Mouse (Mus musculus) kidney, postnatal 25 days (tissue): ENCODE results near the gene Lamb1.

Source experiments
- DNase-seq, 2 experiments: peaks; one replicate each; pipeline ENCODE4 v3.0.0; 2021; ENCODE audit warnings: mixed read lengths in 2 of 2

Lamb1 gene

DNA sequence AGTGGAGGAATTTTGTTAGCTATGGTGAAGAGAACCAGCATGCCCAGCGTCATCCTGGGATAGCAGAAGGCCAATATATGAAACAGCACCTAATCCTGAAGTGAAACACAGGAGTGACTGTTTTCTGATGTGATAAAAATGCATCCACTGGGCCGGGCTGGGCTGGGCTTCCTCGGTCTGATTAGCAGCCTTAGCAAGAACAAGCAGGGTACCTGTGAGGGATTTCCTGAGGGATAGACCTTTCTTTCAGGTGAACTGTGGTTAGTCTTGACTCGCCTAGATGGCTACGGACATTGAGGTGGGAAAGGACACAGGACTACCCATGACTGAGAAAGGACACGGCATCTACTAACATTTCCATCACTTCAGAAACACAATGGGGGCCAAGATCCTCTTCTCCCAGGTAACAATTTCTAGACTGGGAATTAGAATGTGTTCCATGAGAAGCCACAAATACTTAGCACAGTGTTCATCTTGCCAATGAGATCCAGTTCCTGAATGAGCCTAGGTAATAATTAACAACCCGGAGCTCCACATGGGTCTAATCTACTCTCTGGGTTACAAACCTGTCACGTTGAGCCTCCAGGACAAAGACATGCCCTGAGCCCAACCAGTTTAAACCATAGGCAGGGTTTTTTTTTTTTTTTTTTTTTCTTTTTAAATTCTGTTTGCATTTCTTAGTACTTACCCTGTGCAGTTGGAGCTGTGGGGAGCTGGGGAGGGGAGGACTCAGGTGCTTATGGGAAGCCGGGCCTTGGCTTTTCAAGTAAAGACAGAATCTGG is 8.7 kb upstream of the Lamb1 start:
- peak; percentile 74 to 82 for DNase-seq

- DNase-seq: peak in 1 of 2 experiments; percentile 32
These were observed 3.2 kb upstream of the Lamb1 start for GRCm38 (mm10) chr12:31261882-31262281.

DNA sequence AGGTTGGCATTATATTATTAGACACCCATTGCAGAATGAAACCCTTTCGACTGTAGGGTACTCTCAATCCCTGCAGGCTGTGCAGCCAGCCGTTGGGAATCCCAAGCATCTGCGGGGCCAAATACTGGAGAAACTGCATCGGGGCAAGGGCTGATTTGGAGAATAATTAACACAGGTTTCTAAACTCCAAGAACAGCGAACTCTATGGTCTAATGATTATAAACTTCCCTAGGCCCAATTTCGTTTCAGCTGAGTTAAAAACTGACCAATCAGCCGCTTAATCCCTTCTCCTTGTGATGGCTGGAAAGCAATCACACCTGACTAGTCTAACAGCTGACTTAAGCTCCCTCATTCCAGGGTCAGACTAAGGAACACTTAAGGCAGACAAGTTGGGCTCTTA is 1.1 kb upstream of the Lamb1 start:
- peak; percentile 69 to 89 for DNase-seq

GRCm38 (mm10) chr12:31265722-31266431 is 843 bp downstream of the Lamb1 start:
- peak; percentile 35 to 65 for DNase-seq

DNA sequence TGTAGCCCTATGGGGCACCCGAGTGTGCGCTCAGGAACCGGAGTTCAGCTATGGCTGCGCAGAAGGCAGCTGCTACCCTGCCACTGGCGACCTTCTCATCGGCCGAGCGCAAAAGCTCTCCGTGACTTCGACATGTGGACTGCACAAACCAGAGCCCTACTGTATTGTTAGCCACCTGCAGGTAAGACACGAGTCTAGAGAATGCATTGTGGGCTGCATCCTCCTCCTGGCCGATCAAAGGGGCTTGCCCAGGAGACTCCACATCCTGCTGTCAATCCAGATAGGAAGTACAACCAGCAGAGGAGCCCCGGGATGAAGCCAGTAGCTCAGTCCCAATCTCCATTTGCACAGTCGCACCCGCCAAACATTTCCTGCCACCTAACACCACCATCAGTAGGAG is 1.7 kb downstream of the Lamb1 start:
- DNase-seq: peak in 1 of 2 experiments; percentile 43

- no peak for DNase-seq
These were observed 2.3 kb downstream of the Lamb1 start for GRCm38 (mm10) chr12:31267363-31267762.

- no peak for DNase-seq
These were observed 3.3 kb downstream of the Lamb1 start for GRCm38 (mm10) chr12:31268315-31268714.

DNA sequence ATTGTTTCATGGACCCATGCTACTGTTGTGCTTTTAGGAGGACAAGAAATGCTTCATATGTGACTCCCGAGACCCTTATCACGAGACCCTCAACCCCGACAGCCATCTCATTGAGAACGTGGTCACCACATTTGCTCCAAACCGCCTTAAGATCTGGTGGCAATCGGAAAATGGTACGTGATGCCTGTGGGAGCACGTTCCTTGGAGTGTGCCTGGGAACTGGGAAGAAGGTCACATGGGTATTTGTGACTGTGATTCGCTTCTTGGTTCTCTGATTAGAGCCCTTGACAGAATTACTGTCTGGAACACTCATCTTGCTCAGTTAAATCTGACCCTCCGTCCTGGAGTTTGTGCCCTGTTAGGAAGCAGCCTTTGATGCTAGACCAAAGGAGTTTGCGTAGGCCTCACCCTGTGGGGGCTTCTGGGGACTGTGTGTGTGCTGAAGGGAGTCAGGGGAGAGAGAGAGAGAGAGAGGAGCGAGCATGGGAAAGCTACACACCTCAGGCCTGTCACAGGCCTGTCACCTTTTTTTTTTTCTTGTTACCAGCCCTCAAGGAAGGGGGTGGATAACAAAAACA is 4.1 kb downstream of the Lamb1 start:
- peak in 1 of 2 experiments; percentile 41 for DNase-seq

DNA sequence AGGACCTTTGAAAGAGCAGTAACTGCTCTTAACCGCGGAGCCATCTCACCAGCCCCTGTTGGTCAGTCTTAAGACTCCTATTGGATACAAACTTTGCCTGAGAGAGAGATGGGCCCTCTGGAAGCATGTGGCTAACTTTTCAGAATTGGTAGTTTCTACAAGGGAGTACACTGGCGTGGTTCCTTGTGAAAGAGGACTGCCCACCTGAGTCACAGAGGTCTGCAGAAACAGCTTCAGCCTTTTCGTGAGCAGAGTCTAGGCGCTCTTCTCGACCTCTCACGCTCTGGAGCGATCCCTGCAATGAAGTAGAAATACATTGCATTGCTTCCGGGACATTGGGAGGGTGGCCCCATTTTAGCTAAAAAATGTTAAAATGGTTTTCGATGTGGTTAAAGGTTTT is 5.3 kb downstream of the Lamb1 start:
- DNase-seq: no peak

GRCm38 (mm10) chr12:31270776-31271175 is 5.7 kb downstream of the Lamb1 start:
- peak in 1 of 2 experiments; percentile 35 for DNase-seq

DNA sequence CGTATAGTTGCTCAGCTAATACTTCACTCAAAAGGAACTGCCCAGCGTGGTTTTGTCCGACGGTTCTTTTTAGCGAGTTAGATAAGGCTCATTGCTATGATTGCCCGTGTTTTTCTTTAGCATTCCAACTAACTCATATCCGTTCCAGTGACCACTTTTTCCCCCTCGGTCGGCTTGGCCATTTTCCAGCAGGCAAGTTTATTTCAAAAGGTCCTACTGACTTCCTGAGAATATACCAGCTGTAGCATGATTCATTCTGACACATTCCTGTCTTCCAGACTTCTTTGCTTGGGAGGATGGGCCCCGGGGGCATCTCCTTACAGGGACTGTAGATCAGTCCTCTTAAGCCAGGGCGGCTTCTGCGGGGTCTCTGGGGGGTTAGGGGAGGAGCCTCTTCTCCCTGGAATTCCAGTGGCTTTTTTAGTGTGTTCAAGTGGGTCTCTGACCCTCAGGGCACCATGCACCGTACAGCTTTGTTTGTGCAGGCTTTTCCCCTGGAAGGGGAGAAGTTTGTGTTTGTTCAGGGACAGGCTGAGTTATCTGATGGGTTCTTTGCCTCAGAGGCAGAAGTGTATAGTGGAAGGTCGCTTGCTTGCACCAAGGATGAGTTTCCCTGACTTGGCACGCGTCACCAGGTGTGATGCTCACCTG is 6.5 kb downstream of the Lamb1 start:
- peak; percentile 78 to 84 for DNase-seq

DNA sequence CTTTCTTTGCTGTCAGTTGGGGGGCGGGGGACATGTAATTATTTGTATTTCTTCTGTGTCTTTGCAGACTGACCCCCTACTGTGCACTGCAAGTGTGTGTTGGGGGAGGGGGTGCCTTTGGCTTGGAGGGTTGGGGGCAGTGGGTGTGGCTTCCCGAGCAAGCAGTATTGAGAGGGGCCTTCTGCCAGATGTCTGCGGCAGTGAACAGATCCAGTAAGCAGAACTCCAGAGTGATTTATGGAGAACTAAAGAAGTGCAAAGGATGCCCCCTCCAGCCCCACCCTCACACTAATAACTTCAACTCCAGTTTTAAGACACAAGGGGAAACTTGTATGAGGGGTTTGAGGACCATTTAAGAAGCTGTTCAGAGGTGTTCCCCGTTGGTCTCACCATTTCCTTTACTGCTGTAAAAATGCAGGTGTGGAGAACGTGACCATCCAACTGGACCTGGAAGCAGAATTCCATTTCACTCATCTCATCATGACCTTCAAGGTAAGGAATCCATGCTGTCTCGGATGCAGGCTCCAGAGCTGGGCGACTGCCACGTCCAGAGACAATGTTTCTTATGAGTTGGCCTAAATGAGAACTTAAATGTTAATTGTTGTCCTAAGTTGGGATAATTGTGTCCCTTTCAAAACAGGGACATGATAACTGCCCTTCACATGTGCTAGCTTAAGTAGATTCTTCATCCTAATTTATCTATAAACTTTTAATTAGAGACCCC is 7.1 kb downstream of the Lamb1 start:
- peak in 1 of 2 experiments; percentile 38 for DNase-seq

- no peak for DNase-seq
These were observed 7.8 kb downstream of the Lamb1 start for GRCm38 (mm10) chr12:31272846-31273245.

DNA sequence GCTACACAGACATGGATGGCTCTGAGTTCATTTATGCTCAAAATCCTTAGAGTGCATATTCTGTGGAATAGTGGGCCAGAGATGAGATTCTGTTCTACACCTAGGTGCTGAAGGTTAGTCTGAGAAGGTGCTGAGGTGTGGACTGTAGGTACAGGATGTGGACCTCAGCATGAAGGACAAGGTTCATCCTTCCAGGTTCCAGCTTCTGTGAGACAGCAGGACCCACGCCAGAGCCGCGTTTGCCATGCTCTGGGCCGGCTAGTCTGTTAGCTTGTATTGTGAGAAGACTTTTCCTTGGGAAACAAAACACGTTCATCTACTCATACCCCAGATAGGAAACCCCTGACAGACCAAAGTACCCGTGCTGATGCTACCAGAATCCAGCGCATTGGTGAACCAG is 8.6 kb downstream of the Lamb1 start:
- peak; percentile 75 to 87 for DNase-seq

DNA sequence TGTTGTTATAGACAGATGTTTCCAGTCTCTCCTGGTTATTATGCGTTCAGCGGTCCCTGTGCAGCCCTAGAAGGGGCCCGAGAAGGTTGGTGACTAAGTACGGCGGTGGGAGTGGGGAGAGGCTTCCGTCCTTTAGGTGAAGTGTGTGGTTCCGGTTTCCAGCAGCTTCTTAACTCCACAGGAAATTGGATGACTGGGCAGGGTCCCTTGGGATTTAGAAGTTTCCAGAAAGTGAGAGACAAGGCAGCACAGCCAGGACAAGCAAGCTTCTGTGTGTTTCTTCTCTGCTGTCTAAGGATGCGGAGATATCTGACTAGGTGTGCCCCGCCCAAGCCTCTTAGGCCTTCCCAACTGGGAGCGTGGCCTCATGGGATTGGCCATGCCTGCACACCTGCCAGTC is 10.4 kb downstream of the Lamb1 start:
- peak in 1 of 2 experiments; percentile 34 for DNase-seq

- no peak for DNase-seq
These were observed 13.2 kb downstream of the Lamb1 start for GRCm38 (mm10) chr12:31278270-31278669.

DNA sequence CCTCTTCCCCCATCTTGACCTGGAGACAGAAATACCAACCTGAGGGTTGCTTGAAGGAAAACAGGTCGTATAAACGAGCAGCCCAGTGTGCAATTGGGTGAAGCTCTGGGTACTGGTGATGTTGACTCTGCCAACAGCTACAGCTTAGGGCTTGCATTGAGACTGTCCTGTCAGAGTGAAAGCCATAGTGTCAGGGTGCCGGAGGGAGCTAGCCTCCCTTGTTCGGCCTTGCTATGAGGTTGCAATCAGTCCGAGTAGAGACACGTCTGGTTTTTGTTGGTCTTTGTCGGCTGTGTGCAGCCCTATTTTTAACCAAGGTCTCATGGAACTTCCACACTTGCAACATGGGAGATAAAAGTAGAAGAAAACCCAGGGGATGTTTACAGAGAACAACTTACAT is 15.3 kb downstream of the Lamb1 start:
- DNase-seq: no peak

DNA sequence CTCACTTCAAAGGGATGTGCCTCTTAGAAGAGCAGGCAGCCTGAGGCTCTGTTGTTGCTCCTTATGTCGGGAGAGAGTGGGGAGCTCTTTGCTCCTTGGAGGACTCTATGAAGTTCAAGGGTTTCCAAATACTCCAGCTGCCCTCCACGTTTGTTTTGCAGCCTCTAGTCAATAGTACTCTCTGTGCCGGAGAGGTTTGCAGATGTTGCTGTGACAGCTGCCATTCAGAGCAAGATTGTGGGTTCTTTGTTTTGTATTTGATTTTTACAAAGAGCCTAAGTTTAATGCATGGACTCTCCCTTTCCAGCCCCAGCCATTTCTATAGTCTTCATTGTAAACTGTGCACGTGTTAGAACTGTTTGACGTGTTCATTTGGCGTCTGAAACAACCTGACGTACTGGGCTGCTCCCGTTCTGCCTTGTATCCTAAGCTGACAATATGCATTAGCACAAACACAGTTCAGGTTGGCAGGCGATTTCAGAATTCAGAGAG is 16.1 kb downstream of the Lamb1 start:
- DNase-seq: no peak

DNA sequence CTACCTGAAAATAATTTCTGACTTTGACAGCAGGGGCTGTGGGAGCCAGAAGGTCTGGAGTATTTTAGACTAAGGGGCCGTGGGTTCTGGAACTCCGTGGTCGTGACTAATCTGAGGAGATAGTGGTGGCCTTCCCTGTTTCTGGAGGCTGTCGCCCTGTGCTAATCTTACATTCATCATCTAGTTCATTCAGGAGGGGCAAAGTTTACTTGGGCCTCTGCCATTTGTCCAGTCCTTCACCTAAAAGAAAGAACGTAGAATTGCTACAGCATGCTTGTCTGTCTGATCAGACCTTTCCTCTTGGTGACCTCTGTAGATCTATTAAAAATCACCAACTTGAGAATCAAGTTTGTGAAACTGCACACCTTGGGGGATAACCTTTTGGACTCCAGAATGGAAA is 17.2 kb downstream of the Lamb1 start:
- peak; percentile 60 to 73 for DNase-seq

GRCm38 (mm10) chr12:31283131-31283530 is 18.1 kb downstream of the Lamb1 start:
- no peak for DNase-seq

DNA sequence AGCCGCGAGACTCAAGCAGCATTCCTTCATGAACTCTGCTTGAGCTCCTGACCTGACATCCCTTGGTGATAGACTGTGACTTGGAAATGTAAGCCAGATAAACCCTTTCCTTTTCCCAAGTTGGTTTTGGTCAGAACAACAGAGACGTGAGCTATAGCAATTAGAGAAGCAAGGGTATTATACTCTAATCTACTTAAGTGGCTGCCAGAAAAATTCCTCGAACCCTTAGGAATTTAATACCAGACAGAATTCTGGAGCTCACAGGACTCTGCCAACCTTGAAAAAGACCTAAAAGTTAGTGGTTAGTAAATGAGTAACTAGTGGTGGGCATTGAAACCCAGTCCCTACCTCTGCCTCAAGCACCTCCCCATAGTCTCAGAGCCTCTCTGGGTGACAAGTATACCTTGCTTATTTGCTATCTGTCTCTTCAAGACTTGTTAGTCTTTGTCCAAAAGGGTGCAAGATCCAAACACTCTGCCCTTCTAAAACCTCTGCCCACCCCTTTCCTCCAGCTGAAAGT is 18.6 kb downstream of the Lamb1 start:
- no peak for DNase-seq

DNA sequence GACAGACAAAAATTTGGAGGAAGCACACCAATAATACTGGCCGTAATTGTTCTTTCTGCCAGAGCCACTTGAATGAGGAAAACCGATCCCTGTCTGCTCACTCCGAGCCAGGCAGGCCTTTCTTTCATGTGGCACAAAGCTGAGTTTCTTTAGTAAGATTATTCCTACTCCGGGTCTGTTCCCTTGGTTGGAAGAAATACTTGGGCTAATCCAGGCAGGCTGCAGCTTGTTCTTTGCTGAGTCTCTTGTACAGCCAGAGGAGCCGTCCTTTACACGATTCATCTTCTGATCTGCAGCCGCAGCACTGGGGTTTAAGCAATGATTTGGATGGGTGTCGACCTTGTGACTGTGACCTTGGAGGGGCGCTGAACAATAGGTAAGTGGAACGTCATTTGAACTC is 24.0 kb downstream of the Lamb1 start:
- no peak for DNase-seq
